Mouse (Mus musculus) liver, adult 2 months (tissue): ENCODE results near the gene Mpv17l2.

ENCODE experiments used
- CTCF ChIP-seq: fragments of 200-500 bp; IDR thresholded peaks from 2 replicates; pipeline ENCODE4 v1.5.1; 2011; ENCODE audit warnings: low read depth, low read length, control low read depth
- POLR2A ChIP-seq: fragments of 200-500 bp; IDR thresholded peaks from 2 replicates; pipeline ENCODE4 v1.6.1; 2011; ENCODE audit warnings: low read length, control low read depth; ENCODE audit not compliant: insufficient read depth; ENCODE audit errors: extremely low read depth

- no peak for TF ChIP-seq CTCF
- no peak for TF ChIP-seq POLR2A
These were observed 6.8 kb upstream of the Mpv17l2 start for GRCm38 (mm10) chr8:70767503-70767902.
